Mouse (Mus musculus) naive thymus-derived CD4-positive, alpha-beta T cell, adult 2 months (primary cell): ENCODE data around the gene Noct.

Source experiments
- DNase-seq: peaks from one replicate; pipeline ENCODE4 v3.0.0-alpha.2; 2011; ENCODE audit warnings: low read depth

Noct gene

DNA sequence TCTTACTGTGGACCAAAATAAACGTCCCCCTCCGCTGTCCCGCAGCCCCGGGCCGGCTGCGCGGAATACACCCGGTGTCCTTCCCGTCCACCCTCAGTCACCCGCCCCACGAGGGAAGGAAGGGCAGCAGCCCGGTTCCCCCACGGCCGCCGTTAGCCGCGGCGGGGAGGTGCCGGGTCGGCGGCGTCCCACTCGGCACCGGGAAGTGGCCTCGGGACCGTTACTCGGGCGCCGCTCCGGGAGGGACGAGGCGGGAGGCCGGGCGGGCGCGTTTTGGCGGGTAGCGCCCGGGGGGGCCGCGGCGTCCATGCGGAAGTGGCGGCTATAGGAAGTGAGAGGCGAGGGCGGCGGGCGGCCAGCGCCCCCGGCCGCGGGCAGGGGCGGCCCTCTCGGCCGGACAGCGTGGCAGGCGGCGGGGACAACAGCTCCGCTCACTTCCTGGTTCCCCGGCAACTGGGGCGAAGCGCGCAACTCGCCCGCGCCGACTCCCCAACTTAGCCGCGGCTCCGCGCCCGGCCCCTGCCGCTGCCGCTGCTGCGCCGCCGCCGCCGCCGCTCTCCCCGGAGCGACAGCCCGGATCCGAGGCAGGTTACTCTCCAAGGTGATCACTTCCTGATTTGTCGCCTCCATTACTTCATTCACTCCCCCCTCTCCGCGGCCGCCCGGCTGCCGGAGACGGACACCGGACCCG, 52.3 kb downstream of the Noct start:
- peak; percentile 73 for DNase-seq

GRCm38 (mm10) chr3:51277201-51278150, 53.2 kb downstream of the Noct start:
- DNase-seq: peak; percentile 90

- DNase-seq: no peak
Observed at GRCm38 (mm10) chr3:51278433-51278832, 54.2 kb downstream of the Noct start.

- no peak for DNase-seq
Observed at GRCm38 (mm10) chr3:51281727-51282126, 57.5 kb downstream of the Noct start.

- DNase-seq: no peak
Observed at GRCm38 (mm10) chr3:51284375-51284774, 60.1 kb downstream of the Noct start.

DNA sequence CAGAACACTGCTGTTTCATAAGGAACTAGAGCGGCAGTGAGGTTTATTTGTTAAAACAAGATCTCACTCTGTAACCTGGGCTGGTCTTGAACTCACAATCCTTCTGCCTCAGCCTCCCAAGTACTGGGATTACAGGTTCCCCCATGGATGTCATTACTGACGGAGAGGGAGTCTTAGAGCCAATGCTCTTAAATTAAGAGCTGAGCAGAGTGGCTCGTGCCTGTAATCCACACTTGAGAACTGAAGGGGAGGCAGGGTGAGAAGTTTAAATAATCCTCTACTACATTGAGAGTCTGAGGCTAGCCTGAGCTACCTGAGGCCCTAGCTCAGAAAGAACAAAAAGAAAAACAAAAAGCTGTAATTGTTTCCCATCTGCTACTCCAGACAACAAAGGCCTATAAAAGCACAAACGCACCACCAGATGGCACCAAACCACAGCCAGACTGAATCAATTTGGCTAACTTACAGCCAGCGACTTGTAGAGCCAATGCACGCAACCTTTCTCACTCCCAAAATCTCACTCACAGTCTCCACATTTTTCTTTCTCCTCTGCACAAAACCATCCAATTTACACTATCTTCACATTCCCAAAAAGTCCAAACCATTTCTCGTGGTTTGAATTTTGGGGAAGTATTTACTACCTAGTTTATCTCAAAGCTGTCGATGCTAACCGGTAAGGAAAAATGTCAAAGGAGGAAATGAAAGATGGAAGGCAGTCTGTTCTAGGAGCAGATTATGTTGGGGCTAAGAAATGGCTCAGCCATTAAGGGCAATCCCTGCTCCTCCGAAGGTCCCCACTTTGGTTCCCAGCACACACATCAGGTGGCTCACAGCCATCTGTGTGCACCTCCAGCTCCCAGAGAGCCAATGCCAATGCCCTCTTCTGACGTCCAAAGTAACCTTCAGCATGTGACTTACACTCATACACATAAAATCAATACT, 64.9 kb downstream of the Noct start:
- DNase-seq: peak; percentile 91

DNA sequence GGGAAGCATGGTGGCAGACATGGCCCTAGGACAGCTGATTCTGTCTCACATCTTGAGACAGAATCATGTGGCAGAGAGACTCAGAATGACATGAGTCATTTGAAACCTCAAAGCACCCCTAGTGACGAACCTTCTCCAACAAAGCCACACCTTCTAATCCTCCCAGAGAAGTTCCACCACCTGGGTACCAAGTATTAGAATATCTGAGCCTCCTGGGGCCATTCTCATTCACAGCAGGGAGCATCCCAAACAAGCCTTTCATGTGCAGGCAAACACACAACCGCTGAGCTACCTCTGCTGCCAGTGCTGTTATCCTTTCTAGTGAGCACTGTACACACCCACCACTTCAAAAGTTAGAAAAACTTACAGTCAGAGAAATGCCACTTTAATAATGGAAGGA, 70.0 kb downstream of the Noct start:
- no peak for DNase-seq

GRCm38 (mm10) chr3:51295225-51295624, 71.0 kb downstream of the Noct start:
- no peak for DNase-seq

- DNase-seq: no peak
Observed at GRCm38 (mm10) chr3:51296790-51297189, 72.5 kb downstream of the Noct start.
